Mouse (Mus musculus): ENCODE data around the gene Hpgd. TPM values are rescaled to one million over a fixed set of nuclear protein-coding genes. Genes with fewer than 3 reads are reported as not detected.
A peak's percentile ranks its signal among the peaks of the same experiment; 100 is the strongest.
"Not testable (repeated sequence)": the region's sequence is repeated elsewhere in the genome, so short reads cannot be mapped to it uniquely, and the experiment has no call there.

Gene Hpgd
- polyA plus RNA-seq (2012; rRNA removed) = 12.8 and 19.5 TPM in 2 replicates
- 27.7 and 28.8 TPM in 2 replicates for polyA plus RNA-seq (2014; fragmentation: Nextera tagmentation; extraction: Ambion mirVana)

GRCm38 (mm10) chr8:56294373-56294877 is at the start of gene Hpgd:
TSS of gene Hpgd (plus strand) at chr8:56294585.
- Histone ChIP-seq H3K4me1 (ENCODE audit: control insufficient read depth, insufficient read depth, low read length) (peaks cover 9% of the 10 kb centered on the region; the same call in 1 of the 2 replicates), H3K27ac (replicated peaks; ENCODE audit: low read depth, low read length) (no peak within 1 kb of the TSS), H3K4me3 (replicated peaks; ENCODE audit: low read length) (peak within 1 kb of the TSS; percentile 56), H3K9me3 (ENCODE audit: control insufficient read depth, low read length) (no peaks in the 10 kb centered on the region), H3K36me3 (ENCODE audit: control insufficient read depth, insufficient read depth, low read length) (no peaks in the 10 kb centered on the region), H3K4me2 (replicated peaks; ENCODE audit: low read depth, low read length, severe bottlenecking) (peak within 1 kb of the TSS; percentile 91), H3K9ac (ENCODE audit: low read depth, low read length, severe bottlenecking) (peak within 1 kb of the TSS; percentile 62), H3K27me3 (ENCODE audit: control insufficient read depth, insufficient read depth, low read length) (no peaks in the 10 kb centered on the region)
- under 1% methylated on average over 31 of the region's 33 CpGs for WGBS
- DNase-seq (ENCODE audit: low spot score) = peak; percentile 37
- peak; percentile 67 for ATAC-seq (ENCODE audit: low FRiP score, low read depth)
- TF ChIP-seq POLR2A (IDR thresholded peaks at IDR 0.05; ENCODE audit: borderline replicate concordance, extremely low read depth, insufficient read depth, insufficient read length) = no peak

GRCm38 (mm10) chr8:56251728-56252127 is 42.7 kb upstream of the Hpgd start:
- 64% methylated on average over 3 of the region's 3 CpGs for WGBS
- H3K4me3 ChIP-seq (replicated peaks; ENCODE audit: low read length); DNase-seq (ENCODE audit: low spot score); H3K27ac ChIP-seq (replicated peaks; ENCODE audit: low read depth, low read length); H3K4me2 ChIP-seq (replicated peaks; ENCODE audit: low read depth, low read length, severe bottlenecking); H3K36me3 ChIP-seq (ENCODE audit: control insufficient read depth, insufficient read depth, low read length); ATAC-seq (ENCODE audit: low FRiP score, low read depth); H3K4me1 ChIP-seq (ENCODE audit: control insufficient read depth, insufficient read depth, low read length); H3K9me3 ChIP-seq (ENCODE audit: control insufficient read depth, low read length); H3K27me3 ChIP-seq (ENCODE audit: control insufficient read depth, insufficient read depth, low read length); H3K9ac ChIP-seq (ENCODE audit: low read depth, low read length, severe bottlenecking): not testable (repeated sequence)

GRCm38 (mm10) chr8:56252314-56252713 is 42.1 kb upstream of the Hpgd start:
- no peak overlapping the region for H3K4me3 ChIP-seq (replicated peaks; ENCODE audit: low read length)
- no peak for ATAC-seq (ENCODE audit: low FRiP score, low read depth)

GRCm38 (mm10) chr8:56261190-56261589 is 33.2 kb upstream of the Hpgd start:
- no peaks in the 10 kb centered on the region for H3K27me3 ChIP-seq (ENCODE audit: control insufficient read depth, insufficient read depth, low read length)
- H3K9ac ChIP-seq (ENCODE audit: low read depth, low read length, severe bottlenecking) = no peak overlapping the region
- H3K4me1 ChIP-seq (ENCODE audit: control insufficient read depth, insufficient read depth, low read length) = no peaks in the 10 kb centered on the region
- ATAC-seq (ENCODE audit: low FRiP score, low read depth) = no peak
- TF ChIP-seq POLR2A (IDR thresholded peaks at IDR 0.05; ENCODE audit: borderline replicate concordance, extremely low read depth, insufficient read depth, insufficient read length) = no peak
- H3K9me3 ChIP-seq (ENCODE audit: control insufficient read depth, low read length) = no peaks in the 10 kb centered on the region
- H3K27ac ChIP-seq (replicated peaks; ENCODE audit: low read depth, low read length) = no peak overlapping the region
- H3K4me2 ChIP-seq (replicated peaks; ENCODE audit: low read depth, low read length, severe bottlenecking) = no peak overlapping the region
- no peak overlapping the region for H3K4me3 ChIP-seq (replicated peaks; ENCODE audit: low read length)
- WGBS = 67% methylated on average over 1 of the region's 1 CpGs
- no peak for DNase-seq (ENCODE audit: low spot score)
- H3K36me3 ChIP-seq (ENCODE audit: control insufficient read depth, insufficient read depth, low read length) = no peaks in the 10 kb centered on the region

More at GRCm38 (mm10) chr8:56252314-56252713, 42.1 kb upstream of the Hpgd start:
- Histone ChIP-seq H3K36me3 (ENCODE audit: control insufficient read depth, insufficient read depth, low read length) (no peaks in the 10 kb centered on the region), H3K9ac (ENCODE audit: low read depth, low read length, severe bottlenecking) (no peak overlapping the region), H3K27me3 (ENCODE audit: control insufficient read depth, insufficient read depth, low read length) (no peaks in the 10 kb centered on the region), H3K9me3 (ENCODE audit: control insufficient read depth, low read length) (no peaks in the 10 kb centered on the region), H3K27ac (replicated peaks; ENCODE audit: low read depth, low read length) (no peak overlapping the region), H3K4me2 (replicated peaks; ENCODE audit: low read depth, low read length, severe bottlenecking) (no peak overlapping the region), H3K4me1 (ENCODE audit: control insufficient read depth, insufficient read depth, low read length) (no peaks in the 10 kb centered on the region)
- WGBS = 67% methylated on average over 1 of the region's 1 CpGs
- DNase-seq (ENCODE audit: low spot score) = no peak
- no peak for TF ChIP-seq POLR2A (IDR thresholded peaks at IDR 0.05; ENCODE audit: borderline replicate concordance, extremely low read depth, insufficient read depth, insufficient read length)

- no peak for ATAC-seq (ENCODE audit: low FRiP score, low read depth)
- DNase-seq (ENCODE audit: low spot score) = no peak
- no peak for TF ChIP-seq POLR2A (IDR thresholded peaks at IDR 0.05; ENCODE audit: borderline replicate concordance, extremely low read depth, insufficient read depth, insufficient read length)
- 67% methylated on average over 10 of the region's 10 CpGs for WGBS
- H3K9me3 ChIP-seq (ENCODE audit: control insufficient read depth, low read length) = no peaks in the 10 kb centered on the region
- no peak overlapping the region for H3K9ac ChIP-seq (ENCODE audit: low read depth, low read length, severe bottlenecking)
- H3K27ac ChIP-seq (replicated peaks; ENCODE audit: low read depth, low read length) = no peak overlapping the region
- no peaks in the 10 kb centered on the region for H3K4me1 ChIP-seq (ENCODE audit: control insufficient read depth, insufficient read depth, low read length)
- no peak overlapping the region for H3K4me2 ChIP-seq (replicated peaks; ENCODE audit: low read depth, low read length, severe bottlenecking)
- H3K27me3 ChIP-seq (ENCODE audit: control insufficient read depth, insufficient read depth, low read length) = no peaks in the 10 kb centered on the region
- H3K4me3 ChIP-seq (replicated peaks; ENCODE audit: low read length) = no peak overlapping the region
- H3K36me3 ChIP-seq (ENCODE audit: control insufficient read depth, insufficient read depth, low read length) = no peaks in the 10 kb centered on the region
Measured at GRCm38 (mm10) chr8:56269687-56270663, 24.4 kb upstream of the Hpgd start.

Measured in limb, embryonic 14.5 days (tissue).